Mouse (Mus musculus) spleen, adult 2 months (tissue): ENCODE measurements around the gene Mepce. TPM values are rescaled to one million over a fixed set of nuclear protein-coding genes. Genes with fewer than 3 reads are reported as not detected.

ENCODE experiments used
- DNase-seq, 2 experiments: peaks; one replicate each; pipeline versions ENCODE4 v3.0.0 to v3.0.0-alpha.2; 2012 to 2021; ENCODE audit warnings: low spot score in 2 of 2, low read depth in 1 of 2
- H3K27ac ChIP-seq: fragments of 200-500 bp; 2 replicates; pipeline ENCODE4 v1.5.1; 2012; ENCODE audit warnings: low read length, inconsistent platforms; ENCODE audit not compliant: insufficient read depth
- H3K27me3 ChIP-seq: fragments of 200-500 bp; 2 replicates; pipeline ENCODE4 v1.6.1; 2012; ENCODE audit warnings: mild to moderate bottlenecking, moderate library complexity, low read length, inconsistent platforms; ENCODE audit not compliant: control insufficient read depth, insufficient read depth
- H3K36me3 ChIP-seq: fragments of 200-500 bp; 2 replicates; pipeline ENCODE4 v1.6.1; 2012; ENCODE audit warnings: mild to moderate bottlenecking, low read length, inconsistent platforms; ENCODE audit not compliant: control insufficient read depth, insufficient read depth
- H3K4me1 ChIP-seq: fragments of 200-500 bp; 2 replicates; pipeline ENCODE4 v1.6.1; 2011; ENCODE audit warnings: inconsistent platforms; ENCODE audit not compliant: control insufficient read depth, insufficient read depth, insufficient read length
- H3K4me3 ChIP-seq: fragments of 200-500 bp; 2 replicates; pipeline ENCODE4 v1.5.1; 2011; ENCODE audit warnings: mild to moderate bottlenecking, inconsistent platforms; ENCODE audit not compliant: insufficient read depth, insufficient read length; ENCODE audit errors: extremely low read depth
- CTCF ChIP-seq: fragments of 200-500 bp; IDR thresholded peaks from 2 replicates; pipeline ENCODE4 v1.5.1; 2011; ENCODE audit warnings: mild to moderate bottlenecking, inconsistent platforms; ENCODE audit not compliant: insufficient read depth, insufficient read length, insufficient replicate concordance; ENCODE audit errors: extremely low read depth
- POLR2A ChIP-seq: fragments of 200-500 bp; IDR thresholded peaks from 2 replicates; pipeline ENCODE4 v1.6.1; 2011; ENCODE audit warnings: low read depth, low read length, inconsistent platforms
- WGBS: fragments of 180-500 bp; shearing (Covaris S2); methylation state at CpG from one replicate; pipeline ENCODE4 v1.1.7; 2018; 5-methylcytosine and 5-hydroxymethylcytosine counted together
- polyA plus RNA-seq: library from polyadenylated mRNA; depleted of rRNA; stranded (reverse); fragments of >200 nt; gene quantifications from 2 replicates; pipeline ENCODE4 v1.2.3, GENCODE M21; 2012

Mepce gene
- polyA plus RNA-seq, 1 experiment = 36.9 TPM

- no peak overlapping the region for H3K27ac ChIP-seq
- TF ChIP-seq CTCF (no peak), POLR2A (no peak)
- H3K4me1 ChIP-seq = peaks cover 12% of the 10 kb centered on the region
- no peak for DNase-seq
- H3K36me3 ChIP-seq = 0 out of 2 replicates have a peak, but pooled peaks cover 2% of the 10 kb centered on the region
- WGBS = 96% methylated on average over 2 of the region's 2 CpGs
- H3K4me3 ChIP-seq = no peak overlapping the region
- H3K27me3 ChIP-seq = no peaks in the 10 kb centered on the region
These were observed 1.6 kb upstream of the Mepce start for GRCm38 (mm10) chr5:137788946-137789531.

- Histone ChIP-seq H3K4me3 (peak overlapping the region; percentile 62; the same call in 1 of the 2 replicates), H3K36me3 (peaks cover 5% of the 10 kb centered on the region; the same call in 1 of the 2 replicates), H3K27me3 (no peaks in the 10 kb centered on the region), H3K27ac (no peak overlapping the region), H3K4me1 (peaks cover 17% of the 10 kb centered on the region)
- 78% methylated on average over 24 of the region's 24 CpGs for WGBS
- TF ChIP-seq POLR2A (no peak), CTCF (no peak)
- peak in 1 of 2 experiments; percentile 27 for DNase-seq
These were observed 716 bp upstream of the Mepce start for GRCm38 (mm10) chr5:137788171-137788570.

GRCm38 (mm10) chr5:137786109-137786942 lies 1.1 kb downstream of the Mepce start:
- peaks cover 17% of the 10 kb centered on the region for H3K4me1 ChIP-seq
- under 1% methylated on average over 79 of the region's 79 CpGs for WGBS
- peak; percentile 97 to 100 for DNase-seq

GRCm38 (mm10) chr5:137785164-137786031 lies 2.1 kb downstream of the Mepce start:
- H3K4me1 ChIP-seq = peaks cover 17% of the 10 kb centered on the region
- WGBS = 2% methylated on average over 57 of the region's 62 CpGs
- TF ChIP-seq POLR2A (no peak), CTCF (no peak)
- no peaks in the 10 kb centered on the region for H3K27me3 ChIP-seq
- peak overlapping the region; percentile 97 for H3K27ac ChIP-seq
- H3K36me3 ChIP-seq = peaks cover 22% of the 10 kb centered on the region
- DNase-seq = peak in 1 of 2 experiments; percentile 48
- peak overlapping the region; percentile 80 for H3K4me3 ChIP-seq

More at GRCm38 (mm10) chr5:137786109-137786942, 1.1 kb downstream of the Mepce start:
- Histone ChIP-seq H3K4me3 (peak overlapping the region; percentile 84), H3K27ac (peak overlapping the region; percentile 97), H3K36me3 (peaks cover 21% of the 10 kb centered on the region), H3K27me3 (no peaks in the 10 kb centered on the region)
- TF ChIP-seq CTCF (no peak), POLR2A (peak; percentile 95)

GRCm38 (mm10) chr5:137784546-137784945 lies 2.9 kb downstream of the Mepce start:
- 84% methylated on average over 14 of the region's 14 CpGs for WGBS
- peaks cover 22% of the 10 kb centered on the region for H3K36me3 ChIP-seq
- H3K27ac ChIP-seq = no peak overlapping the region
- TF ChIP-seq POLR2A (no peak), CTCF (no peak)
- no peak for DNase-seq
- no peak overlapping the region for H3K4me3 ChIP-seq
- peaks cover 17% of the 10 kb centered on the region for H3K4me1 ChIP-seq
- H3K27me3 ChIP-seq = no peaks in the 10 kb centered on the region

- Histone ChIP-seq H3K4me1 (peaks cover 17% of the 10 kb centered on the region), H3K27me3 (no peaks in the 10 kb centered on the region), H3K36me3 (peaks cover 22% of the 10 kb centered on the region), H3K4me3 (no peak overlapping the region), H3K27ac (no peak overlapping the region)
- no peak for DNase-seq
- 75% methylated on average over 9 of the region's 9 CpGs for WGBS
- TF ChIP-seq CTCF (no peak), POLR2A (no peak)
These were observed 3.4 kb downstream of the Mepce start for GRCm38 (mm10) chr5:137783901-137784540.
